Mouse (Mus musculus): ENCODE measurements around the gene Pgpep1. TPM values are rescaled to one million over a fixed set of nuclear protein-coding genes. Genes with fewer than 3 reads are reported as not detected.

Pgpep1 gene
- total RNA-seq (2012; rRNA removed) = 15.5 and 21.4 TPM in 2 replicates

DNA sequence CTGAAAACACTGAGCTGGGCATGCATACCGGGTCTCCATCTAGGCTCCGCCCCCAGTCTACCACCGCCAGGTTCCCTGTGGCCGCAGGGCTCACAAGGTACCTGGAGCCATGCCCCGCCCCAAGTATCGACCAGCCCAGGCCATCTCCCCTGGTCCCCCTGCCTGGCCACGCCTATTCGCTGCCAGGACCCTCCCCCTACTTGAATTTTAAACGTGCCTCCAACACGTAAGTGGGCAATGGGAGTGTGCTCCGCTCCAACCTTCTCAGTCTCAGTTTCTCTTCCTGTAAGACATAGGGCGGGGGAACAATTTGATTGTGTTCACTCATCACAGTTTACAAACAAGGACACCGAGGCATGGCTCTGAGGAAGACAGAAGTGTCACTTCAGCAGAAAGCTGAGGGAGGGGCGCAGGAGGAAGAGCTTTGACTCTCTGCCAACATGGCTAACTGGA, at the start of gene Pgpep1:
TSS of gene Pgpep1 (minus strand) at position 116 of the 453 bp plus-strand sequence.
- in situ Hi-C loops (cut with MboI; ENCODE audit: low sequenced_read_pairs in 2 of 2, unreplicated experiment in 2 of 2) = no loop called here
- peak; percentile 94 for DNase-seq (ENCODE audit: low read depth, low spot score)
- Histone ChIP-seq H3K4me1 (ENCODE audit: control insufficient read depth in 2 of 2, insufficient read depth in 2 of 2, low read length in 2 of 2, poor library complexity in 1 of 2) (peaks cover 5 to 13% of the 10 kb centered on the region in 2 experiments; a peak in 3 of 4 replicates), H3K4me3 (ENCODE audit: insufficient read depth in 1 of 2, low read depth in 1 of 2, low read length in 2 of 2, poor library complexity in 1 of 2, severe bottlenecking in 1 of 2) (peak within 1 kb of the TSS; percentile 87 to 93), H3K9ac (ENCODE audit: insufficient read depth, low read depth, low read length, poor library complexity, severe bottlenecking) (peak within 1 kb of the TSS; percentile 72), H3K36me3 (ENCODE audit: control insufficient read depth, insufficient read depth, low read length, poor library complexity, severe bottlenecking) (peaks cover 4% of the 10 kb centered on the region; the same call in 1 of the 2 replicates), H3K9me3 (ENCODE audit: control insufficient read depth, insufficient read depth, low read depth, low read length) (no peaks in the 10 kb centered on the region), H3K27ac (ENCODE audit: insufficient read depth, low read depth, low read length, poor library complexity, severe bottlenecking) (peak within 1 kb of the TSS; percentile 35; the same call in 1 of the 2 replicates)
- TF ChIP-seq MAFK (IDR thresholded peaks at IDR 0.05; ENCODE audit: insufficient read depth, low read depth, low read length) (peak; percentile 61), CHD2 (IDR thresholded peaks at IDR 0.05; ENCODE audit: low read depth, low read length) (no peak)

DNA sequence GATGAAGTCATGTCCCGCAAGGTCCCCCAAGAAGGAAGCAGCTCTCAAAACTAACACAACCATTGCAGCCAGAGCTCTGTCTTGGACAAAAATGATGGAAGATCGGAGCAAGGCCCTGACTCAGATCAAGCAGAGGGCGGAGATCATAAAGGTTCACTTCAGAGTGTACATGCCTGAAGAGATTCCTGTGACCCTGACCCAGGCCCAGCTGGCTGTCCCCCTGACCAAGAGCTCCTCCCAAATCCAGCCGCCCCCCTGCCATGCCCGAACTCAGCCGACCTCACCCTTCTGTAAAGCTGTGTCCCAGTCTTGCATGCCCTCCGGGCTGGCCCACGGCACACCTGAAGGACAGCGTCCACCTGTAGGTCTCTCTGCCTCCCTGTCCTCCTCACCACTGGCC, 49.6 kb upstream of the Pgpep1 start:
- no peaks in the 10 kb centered on the region for H3K9me3 ChIP-seq (ENCODE audit: control insufficient read depth, insufficient read depth, low read depth, low read length)
- H3K27ac ChIP-seq (ENCODE audit: insufficient read depth, low read depth, low read length, poor library complexity, severe bottlenecking) = no peak overlapping the region; the same call in 1 of the 2 replicates
- DNase-seq (ENCODE audit: low read depth, low spot score) = no peak
- no peaks in the 10 kb centered on the region for H3K4me1 ChIP-seq (ENCODE audit: control insufficient read depth in 2 of 2, insufficient read depth in 2 of 2, low read length in 2 of 2, poor library complexity in 1 of 2)
- TF ChIP-seq ZC3H11A (IDR thresholded peaks at IDR 0.05; ENCODE audit: borderline replicate concordance, low read depth, low read length) (no peak), CHD2 (IDR thresholded peaks at IDR 0.05; ENCODE audit: low read depth, low read length) (no peak), MAFK (IDR thresholded peaks at IDR 0.05; ENCODE audit: insufficient read depth, low read depth, low read length) (no peak), HCFC1 (IDR thresholded peaks at IDR 0.05; ENCODE audit: borderline replicate concordance, insufficient read depth, low read length) (no peak), ZNF384 (IDR thresholded peaks at IDR 0.05; ENCODE audit: low read depth, low read length) (no peak)
- H3K9ac ChIP-seq (ENCODE audit: insufficient read depth, low read depth, low read length, poor library complexity, severe bottlenecking) = no peak overlapping the region
- no peak overlapping the region for H3K4me3 ChIP-seq (ENCODE audit: insufficient read depth in 1 of 2, low read depth in 1 of 2, low read length in 2 of 2, poor library complexity in 1 of 2, severe bottlenecking in 1 of 2)
- H3K36me3 ChIP-seq (ENCODE audit: control insufficient read depth, insufficient read depth, low read length, poor library complexity, severe bottlenecking) = no peaks in the 10 kb centered on the region
- in situ Hi-C loops (cut with MboI; ENCODE audit: low sequenced_read_pairs in 2 of 2, unreplicated experiment in 2 of 2) = no loop called here

- Histone ChIP-seq H3K27ac (ENCODE audit: insufficient read depth, low read depth, low read length, poor library complexity, severe bottlenecking) (no peak overlapping the region), H3K9me3 (ENCODE audit: control insufficient read depth, insufficient read depth, low read depth, low read length) (no peaks in the 10 kb centered on the region), H3K9ac (ENCODE audit: insufficient read depth, low read depth, low read length, poor library complexity, severe bottlenecking) (no peak overlapping the region), H3K4me3 (ENCODE audit: insufficient read depth in 1 of 2, low read depth in 1 of 2, low read length in 2 of 2, poor library complexity in 1 of 2, severe bottlenecking in 1 of 2) (no peak overlapping the region), H3K4me1 (ENCODE audit: control insufficient read depth in 2 of 2, insufficient read depth in 2 of 2, low read length in 2 of 2, poor library complexity in 1 of 2) (no peaks in the 10 kb centered on the region), H3K36me3 (ENCODE audit: control insufficient read depth, insufficient read depth, low read length, poor library complexity, severe bottlenecking) (no peaks in the 10 kb centered on the region)
- no peak for DNase-seq (ENCODE audit: low read depth, low spot score)
- in situ Hi-C loops (cut with MboI; ENCODE audit: low sequenced_read_pairs in 2 of 2, unreplicated experiment in 2 of 2) = no loop called here
- TF ChIP-seq MAFK (IDR thresholded peaks at IDR 0.05; ENCODE audit: insufficient read depth, low read depth, low read length) = no peak
- no peak for TF ChIP-seq HCFC1 (IDR thresholded peaks at IDR 0.05; ENCODE audit: borderline replicate concordance, insufficient read depth, low read length)
These were observed 48.1 kb upstream of the Pgpep1 start for GRCm38 (mm10) chr8:70708281-70708680.

DNA sequence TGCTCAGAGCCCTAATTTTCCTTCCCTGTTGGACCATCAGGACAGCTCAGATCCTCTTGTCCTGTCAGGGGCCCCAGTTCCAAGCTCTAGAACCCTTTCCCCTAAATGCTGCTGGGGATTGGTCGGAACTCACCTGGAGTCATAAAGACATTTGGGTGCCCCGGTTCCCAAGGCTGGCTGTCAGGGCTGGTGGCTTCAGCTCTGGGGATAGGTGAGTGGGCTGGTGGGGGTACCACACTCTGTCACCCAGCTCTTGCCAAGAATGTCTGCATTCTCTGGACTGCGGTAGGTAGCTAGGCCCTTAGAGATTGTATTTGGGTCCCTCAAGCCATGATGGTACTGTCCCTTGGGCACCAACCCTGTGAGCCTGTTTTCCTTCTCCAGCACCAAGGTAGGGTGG, 43.1 kb upstream of the Pgpep1 start, which contains the start of gene Iqcn:
TSS of gene Iqcn (plus strand) at position 171 of the 400 bp plus-strand sequence.
- Histone ChIP-seq H3K27ac (ENCODE audit: insufficient read depth, low read depth, low read length, poor library complexity, severe bottlenecking) (no peak within 1 kb of the TSS), H3K4me3 (ENCODE audit: insufficient read depth in 1 of 2, low read depth in 1 of 2, low read length in 2 of 2, poor library complexity in 1 of 2, severe bottlenecking in 1 of 2) (no peak within 1 kb of the TSS), H3K9me3 (ENCODE audit: control insufficient read depth, insufficient read depth, low read depth, low read length) (no peaks in the 10 kb centered on the region), H3K4me1 (ENCODE audit: control insufficient read depth in 2 of 2, insufficient read depth in 2 of 2, low read length in 2 of 2, poor library complexity in 1 of 2) (peaks cover 0 to 4% of the 10 kb centered on the region in 2 experiments; a peak in 1 of 4 replicates), H3K36me3 (ENCODE audit: control insufficient read depth, insufficient read depth, low read length, poor library complexity, severe bottlenecking) (no peaks in the 10 kb centered on the region), H3K9ac (ENCODE audit: insufficient read depth, low read depth, low read length, poor library complexity, severe bottlenecking) (no peak within 1 kb of the TSS)
- in situ Hi-C loops (cut with MboI; ENCODE audit: low sequenced_read_pairs in 2 of 2, unreplicated experiment in 2 of 2) = no loop called here
- DNase-seq (ENCODE audit: low read depth, low spot score) = no peak
- TF ChIP-seq CHD2 (IDR thresholded peaks at IDR 0.05; ENCODE audit: low read depth, low read length) (no peak), MAFK (IDR thresholded peaks at IDR 0.05; ENCODE audit: insufficient read depth, low read depth, low read length) (no peak), ZC3H11A (IDR thresholded peaks at IDR 0.05; ENCODE audit: borderline replicate concordance, low read depth, low read length) (no peak), HCFC1 (IDR thresholded peaks at IDR 0.05; ENCODE audit: borderline replicate concordance, insufficient read depth, low read length) (no peak), ZNF384 (IDR thresholded peaks at IDR 0.05; ENCODE audit: low read depth, low read length) (no peak)

DNA sequence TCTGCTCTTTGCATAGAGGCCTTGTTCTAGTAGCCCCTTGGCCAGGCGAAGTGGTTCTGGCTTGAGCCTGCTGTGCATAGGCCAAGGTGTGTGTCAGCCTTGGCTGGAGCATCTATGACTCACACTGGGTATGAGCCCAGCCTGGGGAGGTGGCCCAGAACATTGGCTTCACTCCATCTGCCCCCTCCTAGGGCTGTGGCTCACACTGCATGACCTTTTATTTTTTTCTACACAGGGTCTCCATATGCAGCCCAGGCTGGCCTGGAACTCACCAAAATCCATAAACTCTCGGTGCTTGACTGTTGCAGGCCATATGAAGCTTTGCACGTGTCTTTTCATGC, 42.6 kb upstream of the Pgpep1 start:
- Histone ChIP-seq H3K4me1 (ENCODE audit: control insufficient read depth in 2 of 2, insufficient read depth in 2 of 2, low read length in 2 of 2, poor library complexity in 1 of 2) (peaks cover 0 to 5% of the 10 kb centered on the region in 2 experiments; a peak in 2 of 4 replicates), H3K9me3 (ENCODE audit: control insufficient read depth, insufficient read depth, low read depth, low read length) (no peaks in the 10 kb centered on the region), H3K27ac (ENCODE audit: insufficient read depth, low read depth, low read length, poor library complexity, severe bottlenecking) (no peak overlapping the region), H3K36me3 (ENCODE audit: control insufficient read depth, insufficient read depth, low read length, poor library complexity, severe bottlenecking) (no peaks in the 10 kb centered on the region), H3K9ac (ENCODE audit: insufficient read depth, low read depth, low read length, poor library complexity, severe bottlenecking) (no peak overlapping the region), H3K4me3 (ENCODE audit: insufficient read depth in 1 of 2, low read depth in 1 of 2, low read length in 2 of 2, poor library complexity in 1 of 2, severe bottlenecking in 1 of 2) (no peak overlapping the region)
- no peak for DNase-seq (ENCODE audit: low read depth, low spot score)
- TF ChIP-seq ZNF384 (IDR thresholded peaks at IDR 0.05; ENCODE audit: low read depth, low read length) = no peak
- TF ChIP-seq CHD2 (IDR thresholded peaks at IDR 0.05; ENCODE audit: low read depth, low read length) = no peak
- no peak for TF ChIP-seq HCFC1 (IDR thresholded peaks at IDR 0.05; ENCODE audit: borderline replicate concordance, insufficient read depth, low read length)
- TF ChIP-seq MAFK (IDR thresholded peaks at IDR 0.05; ENCODE audit: insufficient read depth, low read depth, low read length) = no peak
- no peak for TF ChIP-seq ZC3H11A (IDR thresholded peaks at IDR 0.05; ENCODE audit: borderline replicate concordance, low read depth, low read length)
- in situ Hi-C loops (cut with MboI; ENCODE audit: low sequenced_read_pairs in 2 of 2, unreplicated experiment in 2 of 2) = no loop called here

All from ES-E14 (cell line).